Mouse (Mus musculus) mouse embryonic stem cell (cell line): ENCODE results near the gene Cadm3.
"Not testable (repeated sequence)": the region's sequence is repeated elsewhere in the genome, so short reads cannot be mapped to it uniquely, and the experiment has no call there.

Source experiments
- in situ Hi-C, 2 experiments: fragments of 300-500 bp; cut with MboI; formaldehyde crosslinking; loops; 1 replicate in 1 of 2; 3 replicates in 1 of 2; pipeline ENCODE4 v1.14.3; 2019 to 2020; ENCODE audit warnings: low sequenced_read_pairs in 2 of 2, low pct_unique_long_range_greater_than_20kb in 1 of 2, mixed read lengths in 1 of 2; ENCODE audit not compliant: unreplicated experiment in 1 of 2

Gene Cadm3

GRCm38 (mm10) chr1:173333312-173334253 is 33.9 kb downstream of the Cadm3 start, which contains the start of gene Ackr1:
Ackr1 (minus strand) TSS chr1:173333750.
- in situ Hi-C loops, result loop anchor here in 1 of 2 experiments (25.0 kb wide), 1 partner anchor 921 kb away; no protein-coding TSS in a partner anchor

- in situ Hi-C loops, result loop anchor here in 1 of 2 experiments (25.0 kb wide), 1 partner anchor 920 kb away; no protein-coding TSS in a partner anchor
Observed at GRCm38 (mm10) chr1:173332418-173332817, 35.1 kb downstream of the Cadm3 start.

GRCm38 (mm10) chr1:173329743-173330142 is 37.8 kb downstream of the Cadm3 start:
- in situ Hi-C loops, result loop anchor here in 1 of 2 experiments (25.0 kb wide), 1 partner anchor 917 kb away; no protein-coding TSS in a partner anchor

- in situ Hi-C loops, result loop anchor here in 1 of 2 experiments (25.0 kb wide), 1 partner anchor 917 kb away; no protein-coding TSS in a partner anchor
Observed at GRCm38 (mm10) chr1:173329185-173329584, 38.3 kb downstream of the Cadm3 start.

GRCm38 (mm10) chr1:173328446-173328845 is 39.0 kb downstream of the Cadm3 start:
- in situ Hi-C loops, result loop anchor here in 1 of 2 experiments (25.0 kb wide), 1 partner anchor 916 kb away; no protein-coding TSS in a partner anchor

- in situ Hi-C loops, result loop anchor here in 1 of 2 experiments (25.0 kb wide), 1 partner anchor 914 kb away; no protein-coding TSS in a partner anchor
Observed at GRCm38 (mm10) chr1:173326552-173326951, 40.9 kb downstream of the Cadm3 start.

- in situ Hi-C loops, result loop anchor here in 1 of 2 experiments (25.0 kb wide), 1 partner anchor 913 kb away; no protein-coding TSS in a partner anchor
Observed at GRCm38 (mm10) chr1:173325395-173325794, 42.1 kb downstream of the Cadm3 start.

GRCm38 (mm10) chr1:173324961-173325360 is 42.5 kb downstream of the Cadm3 start:
- in situ Hi-C loops, result loop anchor here in 1 of 2 experiments (5.0 to 25.0 kb wide), 2 partner anchors 52 to 913 kb away; no protein-coding TSS in a partner anchor

- in situ Hi-C loops, result loop anchor here in 1 of 2 experiments (5.0 kb wide), 1 partner anchor 53 kb away; no protein-coding TSS in a partner anchor
Observed at GRCm38 (mm10) chr1:173323839-173324585, 43.5 kb downstream of the Cadm3 start.

- in situ Hi-C loops, result loop anchor here in 1 of 2 experiments (5.0 kb wide), 1 partner anchor 55 kb away; no protein-coding TSS in a partner anchor
Observed at GRCm38 (mm10) chr1:173322249-173322627, 45.3 kb downstream of the Cadm3 start.

GRCm38 (mm10) chr1:173321593-173322248 is 45.8 kb downstream of the Cadm3 start:
- in situ Hi-C loops, result loop anchor here in 1 of 2 experiments (5.0 kb wide), 1 partner anchor 56 kb away; no protein-coding TSS in a partner anchor

- in situ Hi-C loops, result loop anchor here in 1 of 2 experiments (5.0 kb wide), 1 partner anchor 79 kb away; no protein-coding TSS in a partner anchor
Observed at GRCm38 (mm10) chr1:173317925-173318477, 49.5 kb downstream of the Cadm3 start.

GRCm38 (mm10) chr1:173315725-173316124 is 51.8 kb downstream of the Cadm3 start:
- in situ Hi-C loops, result loop anchor here in 1 of 2 experiments (5.0 kb wide), 1 partner anchor 82 kb away; no protein-coding TSS in a partner anchor

- in situ Hi-C loops, result not testable (repeated sequence)
Observed at GRCm38 (mm10) chr1:173313535-173314050, 53.9 kb downstream of the Cadm3 start.

GRCm38 (mm10) chr1:173302795-173303194 is 64.7 kb downstream of the Cadm3 start:
- in situ Hi-C loops, result loop anchor here in 1 of 2 experiments (5.0 kb wide), 1 partner anchor 1000 kb away; no protein-coding TSS in a partner anchor
